Mouse (Mus musculus): ENCODE results near the gene Tex36.

Tex36 gene

DNA sequence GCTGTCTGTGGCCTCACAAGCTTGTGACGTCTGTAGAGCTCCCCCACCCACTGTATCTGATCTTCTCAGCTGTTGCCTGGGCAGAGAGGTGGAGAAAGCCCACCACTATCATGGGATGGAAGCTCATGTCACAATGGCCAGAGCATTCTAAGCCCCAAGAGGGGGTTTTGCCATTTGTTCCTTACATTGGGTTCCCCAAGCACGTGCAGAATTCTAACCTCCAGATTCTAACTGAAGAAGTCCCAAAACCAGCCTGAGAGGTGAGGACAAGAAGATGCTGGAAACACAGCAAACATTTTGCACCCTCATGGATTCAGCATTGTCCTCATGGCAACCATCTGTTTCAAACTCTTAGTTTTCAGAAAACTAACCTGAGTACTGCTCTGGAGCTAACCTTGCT lies at the start of gene Tex36:
Gene Tex36, minus strand, starts transcription at position 101 of the 400 bp plus-strand sequence.
- in situ Hi-C loops (cut with MboI, MseI): loop anchor here in 1 of 2 experiments (10.0 to 25.0 kb wide), 2 partner anchors 565 to 1053 kb away; no protein-coding TSS in a partner anchor

DNA sequence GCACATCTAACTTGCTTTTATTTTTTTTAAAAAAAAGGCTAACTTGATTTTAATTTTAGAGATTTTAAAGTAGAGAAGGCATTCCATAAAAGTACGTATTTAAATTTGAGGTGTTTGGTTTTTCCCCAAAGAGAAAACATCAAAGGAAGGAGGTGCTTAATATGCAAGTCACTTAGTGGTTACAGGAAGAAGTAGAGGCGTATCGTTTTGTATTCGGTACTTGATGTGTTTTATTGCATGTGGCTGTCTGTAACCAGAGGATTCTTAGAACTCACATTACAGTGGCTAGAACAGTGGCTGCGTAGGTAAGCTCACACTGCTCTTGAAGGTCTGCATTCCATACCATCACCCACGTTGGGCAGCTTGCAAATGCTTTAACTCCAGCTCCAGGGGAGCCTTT lies 43.8 kb upstream of the Tex36 start:
- in situ Hi-C loops (cut with MboI, MseI): loop anchor here in 1 of 2 experiments (25.0 kb wide), 1 partner anchor 783 kb away; the partner anchor contains the start of genes Abraxas2 and Eef1akmt2

DNA sequence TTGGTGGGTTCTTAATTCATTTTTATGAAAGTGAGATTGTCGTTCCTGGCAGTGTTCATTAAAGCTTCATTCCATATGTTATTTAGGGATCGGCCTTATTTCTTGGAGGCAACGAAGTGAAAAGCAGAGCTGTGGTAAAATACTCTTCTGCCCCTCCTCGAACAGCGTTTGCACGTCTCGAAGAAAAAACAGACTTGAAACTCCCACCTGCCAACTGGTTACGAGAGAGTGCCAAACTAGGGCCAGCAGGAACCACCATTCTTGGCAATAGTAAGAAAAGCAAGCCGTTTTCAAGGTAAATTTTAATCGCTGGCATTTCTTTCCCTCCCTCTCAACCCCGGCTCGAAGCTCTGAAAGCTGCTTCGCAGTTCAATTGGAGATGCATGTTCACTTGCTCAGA lies 36.9 kb upstream of the Tex36 start:
- in situ Hi-C loops (cut with MboI, MseI): loop anchor here (5.0 to 25.0 kb wide), 4 partner anchors 68 to 777 kb away; partner anchors contain the start of genes Abraxas2 (in 1 of the 2), Bccip (in 1 of the 2) and Eef1akmt2 (in 1 of the 2)

DNA sequence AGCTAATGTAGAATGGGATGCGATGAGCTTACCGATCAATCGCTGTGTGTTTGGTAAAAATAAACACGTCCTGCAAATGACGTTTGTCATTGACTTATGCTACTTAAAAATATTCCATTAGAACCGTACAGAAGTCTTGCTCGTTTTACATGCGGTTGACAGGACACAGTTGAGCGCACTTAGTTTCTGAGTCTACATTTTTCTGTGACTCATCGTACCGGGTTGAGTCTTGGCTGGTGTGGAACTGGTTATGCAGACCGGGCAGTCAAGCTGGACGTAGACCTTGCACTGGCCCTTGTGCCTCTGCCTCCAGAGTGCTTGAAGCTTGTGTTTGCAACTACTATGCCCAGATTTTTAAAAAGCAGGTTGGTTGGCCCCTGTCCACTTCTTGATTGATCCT lies 36.3 kb upstream of the Tex36 start:
- in situ Hi-C loops (cut with MboI, MseI): loop anchor here (5.0 to 25.0 kb wide), 4 partner anchors 69 to 776 kb away; partner anchors contain the start of genes Abraxas2 (in 1 of the 2), Bccip (in 1 of the 2) and Eef1akmt2 (in 1 of the 2)

DNA sequence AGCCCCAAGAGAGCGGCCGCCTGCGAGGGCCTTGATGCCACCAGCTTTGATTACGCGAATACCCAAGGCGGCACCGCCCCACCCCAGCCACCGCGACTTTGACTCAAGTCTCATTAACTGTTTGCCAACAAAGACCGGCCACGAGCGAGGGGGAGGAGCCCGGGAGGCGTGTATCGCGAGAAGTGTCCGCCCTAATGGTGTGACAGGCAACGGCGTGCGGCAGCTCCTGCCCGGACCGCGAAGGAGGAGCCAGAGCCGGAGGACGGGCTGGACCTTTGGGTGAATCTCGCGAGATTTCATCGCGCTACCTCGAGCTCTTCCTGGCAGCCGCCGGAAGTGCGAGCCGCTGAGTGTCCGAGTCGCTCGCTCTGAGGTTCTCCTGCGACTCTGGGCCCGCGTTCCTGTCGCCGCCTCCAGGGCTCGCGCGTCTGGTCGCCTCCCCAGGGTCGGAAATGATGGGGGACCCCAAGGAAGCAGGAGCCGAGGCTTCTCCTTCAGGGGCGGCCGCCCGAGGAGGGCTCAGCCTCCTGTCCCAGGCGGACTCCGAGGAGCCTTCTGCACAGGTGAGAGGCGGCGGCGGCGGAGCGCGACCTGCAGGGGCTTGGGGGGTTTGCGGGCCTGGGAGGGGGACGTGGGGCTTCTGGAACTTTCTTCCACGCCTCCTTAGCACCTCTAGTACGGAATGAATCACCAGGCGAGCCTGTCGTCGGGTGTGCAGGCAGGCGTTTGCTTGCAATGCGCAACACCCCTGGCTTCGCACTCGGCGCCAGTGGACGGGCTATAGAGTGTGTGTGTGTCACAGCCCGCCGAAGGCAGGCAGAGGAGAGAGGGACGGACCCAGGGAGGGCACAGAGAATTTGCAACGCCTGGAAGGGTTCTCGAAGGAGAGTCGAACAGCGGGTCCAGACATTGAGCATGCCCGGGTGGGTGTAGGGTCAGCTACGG lies 35.7 kb upstream of the Tex36 start, which contains the start of gene Edrf1:
Gene Edrf1, plus strand, starts transcription at position 183 of the 945 bp plus-strand sequence.
- in situ Hi-C loops (cut with MboI, MseI): loop anchor here (5.0 to 25.0 kb wide), 4 partner anchors 70 to 775 kb away; partner anchors contain the start of genes Abraxas2 (in 1 of the 2), Bccip (in 1 of the 2) and Eef1akmt2 (in 1 of the 2)

- in situ Hi-C loops (cut with MboI, MseI): loop anchor here (5.0 to 25.0 kb wide), 4 partner anchors 70 to 775 kb away; partner anchors contain the start of genes Abraxas2 (in 1 of the 2), Bccip (in 1 of the 2) and Eef1akmt2 (in 1 of the 2)
Measured at GRCm38 (mm10) chr7:133636738-133637352, 34.9 kb upstream of the Tex36 start.

DNA sequence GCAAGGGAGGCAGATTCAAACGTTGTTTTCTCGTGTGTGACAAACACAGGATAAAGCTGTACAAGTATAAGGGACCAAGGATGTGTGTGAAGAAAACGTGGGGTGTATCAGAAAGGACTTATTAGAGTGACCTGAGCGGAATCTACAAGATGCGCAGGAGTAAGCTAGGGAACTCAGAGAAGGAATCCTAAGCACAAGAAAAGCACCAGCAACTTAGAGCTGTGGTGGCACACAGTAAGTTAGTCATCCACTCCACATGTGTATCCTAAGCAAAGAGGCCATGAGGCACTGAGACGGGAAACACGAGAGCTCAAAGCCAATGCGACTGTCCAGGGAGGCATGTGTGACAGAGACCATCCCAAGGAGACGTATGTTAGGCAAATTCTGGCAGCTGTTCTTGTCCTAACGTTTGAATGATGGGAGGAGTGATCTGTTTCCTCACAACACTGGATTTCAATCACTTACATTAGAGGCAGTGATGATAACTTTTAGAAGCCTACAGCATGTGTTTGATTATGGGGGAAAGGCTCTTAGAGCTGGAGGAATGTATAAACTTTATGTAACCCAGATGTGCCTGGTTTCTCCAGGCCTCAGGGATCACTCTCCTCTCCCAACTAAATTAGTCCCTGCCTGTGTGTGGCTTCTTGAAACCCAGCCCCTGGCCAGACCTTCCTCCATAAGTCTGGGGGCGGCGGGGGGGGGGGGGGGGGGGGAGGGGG lies 33.1 kb upstream of the Tex36 start:
- in situ Hi-C loops (cut with MboI, MseI): loop anchor here (5.0 to 25.0 kb wide), 5 partner anchors 72 to 1018 kb away; partner anchors contain the start of genes Abraxas2 (in 1 of the 2), Bccip (in 1 of the 2) and Eef1akmt2 (in 1 of the 2)

- in situ Hi-C loops (cut with MboI, MseI): loop anchor here (5.0 to 25.0 kb wide), 4 partner anchors 518 to 1015 kb away; partner anchors contain the start of genes Abraxas2 (in 1 of the 2) and Eef1akmt2 (in 1 of the 2)
Measured at GRCm38 (mm10) chr7:133632476-133632875, 30.5 kb upstream of the Tex36 start.

DNA sequence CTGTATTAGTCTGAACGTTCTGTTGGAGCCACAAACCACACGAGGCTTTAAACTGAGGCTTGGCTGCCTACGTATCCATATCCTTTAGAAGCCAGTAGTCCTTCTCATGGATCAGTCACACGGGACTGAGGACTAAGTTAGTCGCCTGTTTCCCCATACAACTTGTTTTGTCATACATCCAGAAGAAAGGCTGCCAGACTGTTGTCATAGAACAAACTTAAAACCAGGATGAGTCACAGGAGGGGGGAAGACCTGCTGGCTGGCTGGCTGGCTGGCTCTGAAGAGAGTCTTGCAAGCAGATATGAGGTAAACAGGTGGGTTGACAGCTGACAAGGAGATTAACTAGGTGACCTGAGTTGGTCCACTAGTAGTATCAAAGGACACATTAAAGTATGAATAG lies 28.9 kb upstream of the Tex36 start:
- in situ Hi-C loops (cut with MboI, MseI): loop anchor here (5.0 to 25.0 kb wide), 4 partner anchors 516 to 1014 kb away; partner anchors contain the start of genes Abraxas2 (in 1 of the 2) and Eef1akmt2 (in 1 of the 2)

- in situ Hi-C loops (cut with MboI, MseI): loop anchor here (5.0 to 25.0 kb wide), 2 partner anchors 685 to 765 kb away; partner anchors contain the start of genes Abraxas2 (in 1 of the 2) and Eef1akmt2 (in 1 of the 2)
Measured at GRCm38 (mm10) chr7:133627184-133627936, 25.4 kb upstream of the Tex36 start.

- in situ Hi-C loops (cut with MboI, MseI): loop anchor here in 1 of 2 experiments (25.0 kb wide), 1 partner anchor 586 kb away; no protein-coding TSS in a partner anchor
Measured at GRCm38 (mm10) chr7:133623226-133623625, 21.3 kb upstream of the Tex36 start.

DNA sequence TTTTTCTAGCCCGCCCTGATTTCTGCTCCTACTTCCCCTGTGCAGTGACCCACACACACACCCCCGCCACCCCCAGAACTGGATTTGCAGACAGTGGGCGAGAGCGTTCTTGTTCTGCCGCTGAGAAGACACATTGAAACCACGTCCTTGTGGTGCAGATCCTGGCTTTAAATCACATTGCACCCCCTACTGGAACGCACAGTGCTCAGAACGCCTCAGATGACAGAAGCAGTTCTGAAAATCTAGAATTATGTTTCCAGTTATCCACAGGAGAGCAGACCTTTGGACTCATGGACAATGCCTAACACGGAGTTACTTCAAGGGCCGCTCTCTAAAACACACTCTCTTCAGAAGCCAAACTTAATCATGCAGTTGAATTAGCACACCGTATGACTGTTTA lies 18.8 kb upstream of the Tex36 start:
- in situ Hi-C loops (cut with MboI, MseI): loop anchor here in 1 of 2 experiments (25.0 kb wide), 1 partner anchor 583 kb away; no protein-coding TSS in a partner anchor

DNA sequence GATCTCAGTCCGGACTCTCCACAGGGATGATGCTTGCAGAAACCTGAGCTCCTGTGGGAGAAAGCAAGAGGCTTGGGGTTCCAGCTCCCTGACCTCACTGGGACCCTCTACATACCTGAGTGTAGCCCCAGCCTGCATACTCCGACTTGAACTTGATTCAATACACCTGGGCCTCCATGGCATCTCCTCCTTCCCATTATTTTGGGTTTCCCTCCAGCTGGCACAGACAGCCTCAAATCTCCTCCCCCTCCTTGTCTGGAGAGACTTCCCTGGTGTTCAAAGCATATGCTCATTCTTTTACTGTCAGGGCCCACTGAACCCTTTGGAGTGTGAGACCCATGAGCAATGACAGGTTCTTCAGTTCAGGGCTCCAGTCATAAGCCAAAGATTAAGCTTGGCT lies 11.0 kb upstream of the Tex36 start:
- in situ Hi-C loops (cut with MboI, MseI): loop anchor here in 1 of 2 experiments (25.0 kb wide), 1 partner anchor 576 kb away; no protein-coding TSS in a partner anchor

DNA sequence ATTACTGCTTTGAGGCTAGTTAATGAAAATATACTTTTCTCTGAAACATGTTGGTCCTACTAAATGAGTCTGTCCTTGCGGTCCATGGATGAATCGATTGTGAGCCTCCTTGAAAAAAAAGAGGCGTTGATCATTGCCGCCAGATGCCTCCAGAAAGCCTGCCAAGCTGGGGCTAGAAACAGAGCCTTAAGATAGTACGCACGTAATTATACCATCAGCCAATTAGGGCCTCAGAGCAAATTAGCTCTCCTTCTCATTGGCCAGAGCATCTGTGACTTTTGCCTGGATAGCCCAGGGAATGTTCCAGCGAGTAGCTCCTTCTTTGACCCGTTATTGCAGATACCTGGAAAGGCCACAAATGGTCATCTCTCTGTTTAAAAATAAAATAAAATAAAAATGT lies 7.6 kb upstream of the Tex36 start:
- in situ Hi-C loops (cut with MboI, MseI): loop anchor here in 1 of 2 experiments (10.0 to 25.0 kb wide), 2 partner anchors 572 to 1045 kb away; no protein-coding TSS in a partner anchor

DNA sequence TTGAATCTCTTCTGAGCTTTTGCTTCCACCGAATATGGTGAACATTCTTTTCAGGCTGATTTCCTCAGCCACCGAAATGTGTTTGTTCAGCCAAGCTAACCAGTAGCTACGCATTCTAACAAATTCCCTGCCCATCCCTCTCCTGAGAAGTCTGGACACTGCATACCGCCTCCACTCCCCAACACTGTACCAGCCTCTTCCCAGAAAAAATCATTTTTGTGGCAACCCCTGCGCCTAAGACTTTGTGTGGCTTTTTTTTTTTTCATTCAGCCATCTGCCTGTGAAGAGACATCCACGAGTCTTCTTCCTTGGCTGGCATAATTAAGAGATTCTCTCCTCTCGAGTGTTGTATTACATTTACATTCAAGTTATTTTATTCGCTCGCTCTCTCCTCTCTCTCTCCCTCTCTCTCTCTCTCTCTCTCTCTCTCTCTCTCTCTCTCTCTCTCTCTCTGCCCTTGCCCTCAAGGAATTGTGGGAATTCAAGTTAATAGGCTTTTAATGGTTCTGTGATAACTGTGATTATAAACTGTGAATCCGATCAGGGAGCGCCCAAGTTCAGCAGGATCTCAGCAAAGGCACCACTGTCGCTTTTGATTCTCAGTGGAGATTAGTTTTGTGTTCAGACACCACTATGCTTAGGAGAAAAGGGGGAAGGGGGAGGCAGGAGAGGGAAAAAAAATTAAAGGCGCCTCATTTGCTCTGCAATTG lies 6.8 kb upstream of the Tex36 start:
- in situ Hi-C loops (cut with MboI, MseI): loop anchor here in 1 of 2 experiments (10.0 to 25.0 kb wide), 2 partner anchors 571 to 1046 kb away; no protein-coding TSS in a partner anchor

DNA sequence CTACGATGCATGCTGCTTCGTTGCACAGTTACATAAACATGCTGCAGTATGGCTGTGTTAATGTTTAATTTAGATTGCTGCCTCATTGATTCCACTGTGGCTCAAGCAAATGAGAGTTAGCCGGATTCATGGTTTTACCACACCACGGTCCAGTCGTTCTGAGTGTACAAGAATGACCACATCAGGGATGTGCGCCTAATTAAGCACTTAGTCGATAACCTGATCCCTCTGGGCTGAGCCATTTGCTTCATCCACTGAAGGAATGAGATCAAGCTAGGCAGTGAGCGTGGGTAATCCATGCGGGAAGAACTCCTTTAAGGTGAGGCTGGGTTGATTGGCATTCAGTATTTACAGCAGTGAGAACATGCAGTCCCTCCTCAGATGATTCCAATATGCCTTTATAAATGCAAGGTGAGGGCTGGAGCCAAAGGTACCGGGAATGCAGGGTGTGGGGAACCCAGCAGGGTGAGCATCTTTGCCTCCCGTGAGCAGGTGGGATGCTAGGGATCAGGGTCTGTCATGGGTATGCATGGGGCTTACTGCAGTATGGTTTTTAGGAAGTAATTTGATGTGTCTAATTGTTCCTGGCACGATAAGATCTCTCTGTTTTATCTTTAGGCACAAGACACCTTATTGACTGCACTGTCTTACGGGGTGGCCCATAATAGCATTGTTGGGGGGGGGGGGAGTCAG lies 6.1 kb upstream of the Tex36 start:
- in situ Hi-C loops (cut with MboI, MseI): loop anchor here in 1 of 2 experiments (10.0 to 25.0 kb wide), 2 partner anchors 571 to 1047 kb away; no protein-coding TSS in a partner anchor

GRCm38 (mm10) chr7:133607331-133607730 lies 5.4 kb upstream of the Tex36 start:
- in situ Hi-C loops (cut with MboI, MseI): loop anchor here in 1 of 2 experiments (10.0 to 25.0 kb wide), 2 partner anchors 570 to 1047 kb away; no protein-coding TSS in a partner anchor
